Mouse (Mus musculus): ENCODE measurements around the gene Crabp2. TPM values are rescaled to one million over a fixed set of nuclear protein-coding genes. Genes with fewer than 3 reads are reported as not detected.

Crabp2 gene
- total RNA-seq, 2 experiments from 2014 or later = 1.7 to 2.0 TPM

GRCm38 (mm10) chr3:87952440-87952839 is 4.0 kb downstream of the Crabp2 start:
- DNase-seq (ENCODE audit: low spot score in 2 of 2) = no peak

- DNase-seq (ENCODE audit: low spot score in 2 of 2) = no peak
Measured at GRCm38 (mm10) chr3:87958056-87958455, 9.6 kb downstream of the Crabp2 start.

- no peak for DNase-seq (ENCODE audit: low spot score in 2 of 2)
Measured at GRCm38 (mm10) chr3:87958476-87958875, 10.0 kb downstream of the Crabp2 start.

DNA sequence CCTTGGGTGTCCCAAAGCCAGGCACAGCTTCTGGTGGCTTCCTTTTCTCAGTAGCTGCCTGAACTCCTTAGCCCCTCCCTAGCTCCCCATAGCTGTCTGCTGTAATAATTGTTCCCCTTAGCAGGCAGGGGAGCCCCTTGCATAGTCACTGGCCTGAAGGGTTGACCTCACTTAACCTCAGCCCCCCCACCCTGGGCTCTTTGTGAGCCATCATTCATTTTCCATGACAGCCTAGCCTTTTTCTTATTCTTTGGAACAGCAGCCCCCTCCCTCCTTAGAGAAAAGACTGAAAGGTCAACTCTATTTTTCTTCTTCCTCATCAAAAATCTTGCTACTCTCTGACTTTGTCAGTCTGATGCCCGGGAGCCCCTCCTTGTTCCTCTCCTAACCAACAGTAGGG is 10.5 kb downstream of the Crabp2 start:
- no peak for DNase-seq (ENCODE audit: low spot score in 2 of 2)

DNA sequence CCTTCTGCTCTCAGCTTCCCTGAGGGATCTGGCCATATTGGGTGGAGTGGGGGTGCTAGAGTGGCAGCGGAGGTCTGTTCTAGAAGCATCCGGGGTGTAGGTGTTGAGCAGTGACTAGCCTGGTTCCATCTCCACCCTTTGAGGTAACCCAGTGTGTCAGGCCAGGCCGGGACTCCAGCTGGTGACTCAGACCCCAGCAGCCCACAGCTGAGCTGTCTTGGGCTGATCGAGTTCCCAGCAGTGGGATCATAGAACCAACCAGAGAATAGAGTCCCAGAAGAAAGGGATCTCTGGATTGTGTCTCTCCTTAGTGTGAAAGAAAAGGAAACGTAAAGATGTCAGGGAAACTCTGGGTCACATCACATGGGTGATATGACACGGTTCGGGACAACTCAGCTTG is 10.9 kb downstream of the Crabp2 start:
- DNase-seq (ENCODE audit: low spot score in 2 of 2) = no peak

GRCm38 (mm10) chr3:87960191-87960585 is 11.7 kb downstream of the Crabp2 start:
- no peak for DNase-seq (ENCODE audit: low spot score in 2 of 2)

GRCm38 (mm10) chr3:87960586-87961191 is 12.2 kb downstream of the Crabp2 start:
- peak; percentile 57 to 75 for DNase-seq (ENCODE audit: low spot score in 2 of 2)

DNA sequence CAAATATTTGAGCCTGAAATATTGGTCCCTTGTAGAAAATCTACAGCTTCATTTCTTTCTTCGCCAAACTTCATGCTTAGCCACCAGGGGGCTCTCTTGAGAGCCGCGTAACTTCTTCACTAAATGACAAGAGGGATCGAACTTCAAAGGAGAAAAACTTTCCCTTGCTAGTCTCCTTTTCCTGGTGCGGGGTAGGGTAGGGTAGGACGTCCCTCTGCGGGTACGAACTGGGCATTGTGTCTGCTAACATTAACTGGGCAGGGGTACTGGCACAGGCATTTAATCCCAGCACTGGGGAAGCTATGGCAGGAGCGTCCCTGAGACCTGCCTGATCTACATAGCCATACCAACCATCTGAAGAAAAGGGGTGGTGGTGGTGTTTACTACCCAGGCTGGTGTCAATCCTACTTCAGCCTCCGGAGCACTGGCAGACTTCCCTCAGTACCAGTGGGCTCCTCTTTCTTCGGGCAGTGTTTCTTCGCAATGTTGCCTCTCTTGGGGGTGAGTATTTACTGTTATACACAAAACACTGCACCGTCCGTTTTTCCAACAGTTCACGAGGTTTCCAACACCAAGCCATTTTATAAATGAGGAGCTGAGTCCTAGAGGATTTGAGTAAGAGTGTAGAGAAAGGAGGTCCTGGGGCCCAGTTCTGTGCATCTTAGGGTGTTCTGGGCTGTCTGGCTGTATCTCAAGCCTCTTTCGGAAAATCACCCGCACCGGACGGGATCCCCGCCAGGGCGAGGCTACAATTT is 21.9 kb downstream of the Crabp2 start:
- DNase-seq (ENCODE audit: low spot score in 2 of 2) = no peak

- no peak for DNase-seq (ENCODE audit: low spot score in 2 of 2)
Measured at GRCm38 (mm10) chr3:87970939-87971488, 22.5 kb downstream of the Crabp2 start, which contains the start of gene Nes. Gene Nes, plus strand, starts transcription at chr3:87971078.

DNA sequence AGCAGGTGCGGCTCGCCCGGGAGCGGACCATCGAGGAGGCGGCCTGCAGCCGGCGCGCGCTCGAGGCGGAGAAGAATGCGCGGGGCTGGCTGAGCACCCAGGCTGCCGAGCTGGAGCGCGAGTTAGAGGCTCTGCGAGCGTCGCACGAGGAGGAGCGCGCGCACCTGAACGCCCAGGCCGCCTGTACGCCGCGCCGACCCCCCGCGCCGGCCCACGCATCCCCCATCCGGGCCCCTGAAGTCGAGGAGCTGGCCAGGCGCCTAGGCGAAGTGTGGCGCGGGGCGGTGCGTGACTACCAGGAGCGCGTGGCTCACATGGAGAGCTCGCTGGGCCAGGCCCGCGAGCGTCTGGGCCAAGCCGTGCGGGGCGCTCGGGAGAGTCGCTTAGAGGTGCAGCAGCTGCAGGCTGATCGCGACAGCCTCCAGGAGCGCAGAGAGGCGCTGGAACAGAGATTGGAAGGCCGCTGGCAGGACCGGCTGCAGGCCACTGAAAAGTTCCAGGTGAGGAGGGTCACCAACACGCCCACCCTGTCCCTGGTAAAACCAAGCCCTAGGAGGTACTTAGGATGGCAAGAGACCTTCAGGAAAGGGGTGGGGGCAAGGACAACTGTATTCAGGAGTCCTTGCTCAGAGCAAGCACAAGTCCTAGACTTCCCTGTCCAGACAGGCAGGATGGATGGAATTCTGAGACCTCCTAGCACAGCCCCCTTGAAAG is 23.2 kb downstream of the Crabp2 start:
- no peak for DNase-seq (ENCODE audit: low spot score in 2 of 2)

- no peak for DNase-seq (ENCODE audit: low spot score in 2 of 2)
Measured at GRCm38 (mm10) chr3:87972203-87972664, 23.8 kb downstream of the Crabp2 start.

GRCm38 (mm10) chr3:87972776-87973175 is 24.3 kb downstream of the Crabp2 start:
- DNase-seq (ENCODE audit: low spot score in 2 of 2) = no peak

DNA sequence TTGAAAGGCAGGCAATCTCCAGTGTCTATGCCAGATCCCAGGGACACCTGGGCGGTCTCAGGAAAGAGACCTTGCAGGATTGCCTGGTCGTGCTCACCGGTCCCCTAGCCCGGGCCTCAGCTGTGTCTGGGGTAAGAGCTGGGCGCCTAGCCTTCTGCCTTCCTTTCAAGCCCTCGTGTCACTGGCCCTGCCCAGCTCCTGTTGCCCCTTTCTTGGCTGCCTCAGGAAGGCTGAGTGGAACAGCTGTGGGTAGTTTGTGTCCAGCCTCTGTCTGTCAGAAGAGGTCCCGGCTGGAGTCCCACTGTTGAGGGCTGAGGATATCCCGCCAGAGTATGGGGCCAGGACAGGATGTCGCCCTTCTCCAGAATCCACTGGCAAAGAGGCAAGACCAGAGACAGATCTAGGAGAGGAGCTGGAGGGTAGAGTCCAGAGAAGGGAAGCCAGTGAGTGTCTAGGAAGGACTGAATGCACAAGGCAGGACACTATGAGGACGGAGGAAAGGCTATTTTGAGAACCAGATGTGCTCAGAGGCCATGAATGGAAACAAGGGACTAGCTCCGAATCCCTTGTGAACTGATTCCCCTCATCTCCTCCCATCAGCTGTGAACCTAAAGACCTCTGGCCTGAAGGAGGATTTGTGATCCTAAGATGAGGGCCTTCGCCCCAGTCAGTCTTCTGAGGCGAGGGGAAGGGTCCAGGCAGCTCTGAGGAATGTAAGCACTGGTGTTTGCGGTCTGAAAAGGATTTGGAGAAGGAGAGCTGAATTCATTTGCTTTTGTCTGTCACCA is 25.3 kb downstream of the Crabp2 start:
- no peak for DNase-seq (ENCODE audit: low spot score in 2 of 2)

DNA sequence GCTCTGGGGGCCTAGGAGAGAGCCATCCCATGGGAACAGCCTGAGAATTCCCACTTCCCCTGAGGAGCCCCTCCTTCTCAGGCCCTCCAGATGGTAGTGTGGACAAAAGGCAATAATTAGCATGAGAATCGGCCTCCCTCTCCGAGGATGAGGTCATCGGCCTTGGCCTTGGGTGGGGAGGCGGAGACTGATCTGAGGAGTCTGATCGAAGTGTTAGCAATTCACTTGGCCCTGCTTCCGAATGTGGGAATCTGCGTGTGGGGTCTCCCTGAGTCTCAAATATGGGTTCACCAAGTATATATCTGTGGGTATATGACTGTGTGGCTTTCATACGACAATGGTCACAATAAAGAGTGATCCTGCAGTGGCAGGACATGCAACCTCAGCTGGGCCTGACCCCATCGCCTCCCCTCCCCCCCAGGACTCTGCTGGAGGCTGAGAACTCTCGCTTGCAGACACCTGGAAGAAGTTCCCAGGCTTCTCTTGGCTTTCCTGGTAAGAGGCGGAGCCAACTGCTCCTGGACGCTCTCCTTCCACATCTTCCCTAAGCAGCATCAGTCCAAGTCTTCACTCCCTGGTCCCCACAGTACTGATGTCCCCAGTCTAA is 26.0 kb downstream of the Crabp2 start:
- no peak for DNase-seq (ENCODE audit: low spot score in 2 of 2)

GRCm38 (mm10) chr3:87979493-87979892 is 31.0 kb downstream of the Crabp2 start:
- no peak for DNase-seq (ENCODE audit: low spot score in 2 of 2)

GRCm38 (mm10) chr3:87980085-87980484 is 31.6 kb downstream of the Crabp2 start:
- DNase-seq (ENCODE audit: low spot score in 2 of 2) = no peak

DNA sequence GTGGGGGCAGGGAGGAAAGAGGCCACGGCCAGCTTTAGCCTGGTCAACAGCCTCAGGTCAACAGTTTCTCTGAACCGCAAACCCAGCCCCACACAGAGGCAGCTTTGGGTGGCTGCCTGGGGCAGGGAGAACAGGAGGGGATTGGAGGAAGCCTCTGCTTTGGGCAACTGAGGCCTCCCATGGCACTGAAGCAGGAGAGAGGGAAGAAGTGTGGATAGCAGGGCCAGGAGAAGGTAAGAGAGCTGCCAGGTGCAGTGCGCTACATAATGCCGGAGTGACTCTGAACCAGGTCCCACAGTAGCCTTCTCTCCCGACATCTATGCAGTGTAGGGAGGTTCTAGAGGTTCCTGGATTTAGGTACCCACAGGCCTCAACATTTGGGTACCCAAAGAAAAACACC is 32.3 kb downstream of the Crabp2 start:
- no peak for DNase-seq (ENCODE audit: low spot score in 2 of 2)

- no peak for DNase-seq (ENCODE audit: low spot score in 2 of 2)
Measured at GRCm38 (mm10) chr3:87981214-87981760, 32.8 kb downstream of the Crabp2 start.

DNA sequence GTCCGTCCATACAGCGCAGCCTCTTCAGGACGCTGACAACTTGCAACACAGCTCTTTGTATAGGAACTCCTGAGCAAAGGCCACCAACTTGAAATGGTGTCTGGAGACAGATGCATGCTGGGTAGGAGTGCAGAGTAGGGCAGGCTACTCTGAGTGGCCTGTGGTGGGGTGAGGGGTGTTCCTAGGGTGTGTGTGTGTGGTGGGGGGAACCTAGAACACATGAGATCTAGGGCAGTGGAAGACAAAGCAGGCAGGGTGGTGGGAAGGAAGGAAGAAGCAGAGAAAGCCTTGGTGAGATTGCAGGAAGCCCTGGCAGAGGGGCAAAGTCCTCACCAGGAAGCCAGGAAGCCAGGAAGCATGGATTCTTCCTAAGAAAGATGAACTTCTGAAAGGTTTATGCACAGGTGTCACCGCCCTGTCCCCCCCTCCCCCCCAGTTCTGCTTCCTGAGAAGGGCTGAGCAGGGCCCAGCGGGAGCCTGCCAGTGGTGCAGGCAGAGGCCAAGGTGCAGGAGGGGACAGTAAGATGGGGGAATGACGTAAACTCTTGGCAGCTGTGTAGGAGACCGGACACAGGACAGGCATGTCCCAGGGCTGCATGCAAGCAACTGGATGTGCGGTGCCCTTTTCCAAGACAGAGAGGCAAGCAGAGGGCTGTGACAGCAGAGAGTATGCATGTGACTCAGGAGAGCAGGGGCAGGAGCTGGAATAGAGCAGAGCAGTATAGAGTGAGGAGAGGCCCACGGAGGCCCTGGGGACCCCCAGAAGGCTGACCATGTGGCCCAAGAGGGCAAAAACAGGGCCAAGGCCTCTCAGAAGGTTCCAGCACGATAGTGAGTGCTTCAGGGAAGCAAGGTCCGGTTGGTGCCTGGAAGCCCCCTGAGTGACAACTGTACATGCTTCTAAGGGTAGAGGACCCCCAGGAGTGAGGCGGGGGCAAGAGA is 33.7 kb downstream of the Crabp2 start:
- DNase-seq (ENCODE audit: low spot score in 2 of 2) = no peak
